Mouse (Mus musculus) embryonic fibroblast, embryonic 13.5 days (primary cell): ENCODE measurements around the gene Lgr4. TPM values are rescaled to one million over a fixed set of nuclear protein-coding genes. Genes with fewer than 3 reads are reported as not detected.
A peak's percentile ranks its signal among the peaks of the same experiment; 100 is the strongest.

Experiments
- H3K27ac ChIP-seq: 2 replicates; pipeline ENCODE4 v1.5.1; 2012; ENCODE audit warnings: low read length, control low read depth, inconsistent platforms; ENCODE audit not compliant: insufficient read depth
- H3K4me1 ChIP-seq: 2 replicates; pipeline ENCODE4 v1.6.1; 2011; ENCODE audit warnings: low read length; ENCODE audit not compliant: control insufficient read depth, insufficient read depth
- H3K4me3 ChIP-seq: 2 replicates; pipeline ENCODE4 v1.5.1; 2011; ENCODE audit warnings: mild to moderate bottlenecking, control low read depth, low read length; ENCODE audit not compliant: insufficient read depth
- CTCF ChIP-seq: IDR thresholded peaks from 2 replicates; pipeline ENCODE4 v1.5.1; 2011; ENCODE audit warnings: mild to moderate bottlenecking, control low read depth, low read length, moderate library complexity, borderline replicate concordance; ENCODE audit not compliant: insufficient read depth
- POLR2A ChIP-seq: IDR thresholded peaks from 2 replicates; pipeline ENCODE4 v1.6.1; 2011; ENCODE audit warnings: low read depth, mild to moderate bottlenecking, control low read depth, low read length, moderate library complexity
- polyA plus RNA-seq: library from polyadenylated mRNA; stranded (reverse); fragments of >200 nt; gene quantifications from 2 replicates; pipeline ENCODE4 v1.2.4, GENCODE M21; 2011; ENCODE audit warnings: low read depth; ENCODE audit not compliant: missing spikeins, insufficient read length

The Lgr4 gene
- polyA plus RNA-seq, 1 experiment = 40.3 TPM

DNA sequence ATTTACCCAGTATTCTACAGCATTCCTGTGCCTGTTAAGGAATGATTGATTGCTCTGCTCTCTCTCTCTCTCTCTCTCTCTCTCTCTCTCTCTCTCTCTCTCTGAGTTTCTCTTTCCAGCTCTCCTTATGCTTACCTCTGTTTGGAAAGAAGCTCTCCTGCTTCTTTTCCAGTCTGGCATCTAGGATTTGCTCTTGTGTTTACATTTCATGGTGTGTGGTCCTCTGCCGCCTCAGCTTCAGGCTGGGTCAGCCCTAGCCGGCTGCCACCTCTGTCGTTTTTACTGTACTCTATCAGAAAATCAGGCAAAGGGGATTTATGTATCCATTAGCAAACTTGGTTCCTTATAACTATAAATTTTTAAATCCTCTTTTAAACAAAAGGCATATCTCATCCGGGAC, 118.8 kb downstream of the Lgr4 start:
- TF ChIP-seq CTCF = no peak
- TF ChIP-seq POLR2A = no peak
- peaks cover 5% of the 10 kb centered on the region; the same call in 1 of the 2 replicates for H3K4me1 ChIP-seq
- H3K4me3 ChIP-seq = no peak overlapping the region
- H3K27ac ChIP-seq = no peak overlapping the region

DNA sequence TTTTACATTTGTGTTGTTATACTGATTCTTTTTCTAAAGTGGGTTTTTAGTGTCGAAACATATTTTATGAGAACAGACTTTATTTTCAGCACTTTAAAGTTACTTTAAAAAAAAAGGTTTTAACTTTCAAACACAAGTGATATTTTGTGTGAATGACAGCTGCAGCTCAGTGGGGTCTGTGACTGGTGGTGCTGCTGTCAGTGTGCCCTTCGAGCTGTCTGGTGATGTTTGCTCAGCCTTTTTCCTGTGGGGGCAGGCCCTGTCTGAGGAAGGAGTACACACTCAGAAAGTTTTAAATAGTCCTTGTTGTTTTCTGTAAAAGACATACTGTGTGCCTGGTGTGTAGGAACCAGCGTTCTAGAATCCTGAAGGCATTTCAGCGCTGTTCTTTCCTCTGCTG, 119.2 kb downstream of the Lgr4 start:
- H3K27ac ChIP-seq = no peak overlapping the region

DNA sequence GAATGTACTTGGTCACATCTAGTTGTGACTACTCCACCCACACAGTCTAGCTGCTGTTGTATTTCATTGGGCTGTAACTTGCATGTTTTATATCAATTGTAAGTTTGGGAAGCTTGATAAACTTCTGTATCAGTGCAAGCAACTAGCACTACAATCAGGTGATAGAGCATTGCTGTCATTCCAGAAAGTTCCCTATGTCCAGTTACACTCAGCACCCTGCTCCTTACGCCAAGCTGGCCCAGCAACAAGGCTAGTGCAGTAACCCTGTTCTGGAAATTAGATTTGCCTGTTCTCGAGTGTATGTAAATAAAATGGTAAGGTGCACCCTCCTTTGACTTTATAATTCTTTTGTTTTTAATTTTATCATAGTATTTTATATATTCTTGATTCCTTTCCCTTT, 119.8 kb downstream of the Lgr4 start:
- no peak overlapping the region for H3K4me3 ChIP-seq
- no peak overlapping the region for H3K27ac ChIP-seq
- peaks cover 5% of the 10 kb centered on the region; the same call in 1 of the 2 replicates for H3K4me1 ChIP-seq
- TF ChIP-seq CTCF (no peak), POLR2A (no peak)

More for the DNA sequence above, 119.2 kb downstream of the Lgr4 start:
- no peak overlapping the region for H3K4me3 ChIP-seq
- H3K4me1 ChIP-seq = peaks cover 5% of the 10 kb centered on the region; the same call in 1 of the 2 replicates
- TF ChIP-seq CTCF (no peak), POLR2A (no peak)

DNA sequence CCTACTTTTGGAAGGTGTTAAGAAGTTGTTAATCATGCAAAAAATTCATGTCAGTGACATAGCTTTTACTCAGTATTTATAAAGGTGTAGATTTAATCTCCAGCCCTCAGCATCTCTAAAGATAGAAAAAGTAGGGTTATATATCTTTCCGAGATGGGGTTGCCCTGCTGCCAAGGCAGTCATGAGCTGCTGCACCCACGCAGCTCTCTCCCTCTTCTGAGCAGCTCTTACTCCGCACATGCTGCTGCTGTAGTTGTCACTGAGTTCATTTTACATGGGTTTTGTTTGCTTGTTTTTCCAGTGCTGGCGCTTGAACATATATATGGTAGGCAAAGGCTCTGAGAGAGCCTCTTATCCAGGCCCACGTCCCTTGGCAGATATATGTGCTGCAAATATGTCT, 120.9 kb downstream of the Lgr4 start:
- peaks cover 5% of the 10 kb centered on the region; the same call in 1 of the 2 replicates for H3K4me1 ChIP-seq

DNA sequence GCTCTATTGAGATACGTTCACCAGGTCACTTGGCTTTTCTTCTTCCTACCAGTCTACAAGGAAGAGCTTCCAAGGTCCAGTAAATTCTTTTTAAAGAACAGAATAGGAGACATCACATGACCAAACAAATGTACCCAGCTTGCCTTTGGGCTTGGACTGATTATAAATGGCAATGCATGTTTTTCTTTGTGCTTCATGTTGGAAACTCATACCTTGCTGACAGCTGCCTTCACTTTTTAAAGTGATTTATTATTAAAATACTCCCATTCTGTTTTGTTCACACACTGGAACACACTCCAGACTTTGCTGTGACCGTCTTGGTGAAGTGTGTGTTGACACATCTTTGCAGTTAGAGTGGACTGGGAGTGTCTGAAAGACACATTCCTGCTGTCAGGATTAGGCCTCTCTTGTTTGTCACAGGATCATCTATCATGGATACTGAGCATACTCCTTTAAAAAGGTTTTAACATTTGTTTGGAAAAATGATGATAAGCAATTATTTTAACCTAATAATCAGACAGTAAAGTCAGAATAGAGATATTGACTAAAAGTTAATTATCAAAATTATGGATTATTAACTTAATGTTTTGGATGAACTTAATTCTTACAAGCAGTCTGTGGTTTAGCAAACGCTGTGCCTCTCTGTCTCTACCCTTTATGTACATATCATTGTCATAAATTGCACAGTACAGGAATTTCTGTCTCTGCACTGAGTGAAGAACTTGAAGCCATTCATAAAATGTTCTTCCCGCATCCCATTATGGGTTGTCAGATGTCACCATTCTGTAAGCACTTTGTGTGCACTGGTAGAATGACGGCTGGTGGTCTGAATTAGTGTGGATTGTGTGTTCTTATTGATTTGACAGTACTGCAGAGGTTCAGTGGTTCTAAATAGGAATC, 125.7 kb downstream of the Lgr4 start:
- TF ChIP-seq CTCF (no peak), POLR2A (no peak)
- no peak overlapping the region for H3K27ac ChIP-seq

More for the DNA sequence above, 120.9 kb downstream of the Lgr4 start:
- peak overlapping the region; percentile 17; the same call in 1 of the 2 replicates for H3K27ac ChIP-seq
- no peak overlapping the region for H3K4me3 ChIP-seq
- TF ChIP-seq CTCF (no peak), POLR2A (no peak)

DNA sequence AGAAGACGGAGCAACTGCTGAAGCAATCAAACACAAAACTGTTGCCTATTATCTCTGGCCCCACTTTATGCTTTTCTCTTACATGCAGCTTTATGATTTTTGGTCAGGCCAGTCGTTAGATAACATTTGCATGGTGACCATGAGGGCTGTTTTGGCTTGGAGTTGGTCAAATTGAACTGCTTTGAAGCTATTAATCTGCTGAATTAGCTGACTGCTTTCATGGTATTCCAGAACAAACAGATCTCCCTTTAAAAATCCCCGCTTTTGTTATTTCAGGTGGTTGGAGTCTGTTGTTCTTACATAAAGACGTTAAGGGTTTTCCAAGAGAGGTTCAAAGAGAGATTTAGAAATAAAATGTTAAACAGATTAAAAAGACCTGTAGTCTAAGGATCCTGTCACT, 141.0 kb downstream of the Lgr4 start:
- Histone ChIP-seq H3K4me1 (no peaks in the 10 kb centered on the region), H3K4me3 (no peak overlapping the region), H3K27ac (no peak overlapping the region)
- TF ChIP-seq CTCF (no peak), POLR2A (no peak)

More for the DNA sequence above, 125.7 kb downstream of the Lgr4 start:
- no peak overlapping the region for H3K4me3 ChIP-seq
- no peaks in the 10 kb centered on the region for H3K4me1 ChIP-seq

DNA sequence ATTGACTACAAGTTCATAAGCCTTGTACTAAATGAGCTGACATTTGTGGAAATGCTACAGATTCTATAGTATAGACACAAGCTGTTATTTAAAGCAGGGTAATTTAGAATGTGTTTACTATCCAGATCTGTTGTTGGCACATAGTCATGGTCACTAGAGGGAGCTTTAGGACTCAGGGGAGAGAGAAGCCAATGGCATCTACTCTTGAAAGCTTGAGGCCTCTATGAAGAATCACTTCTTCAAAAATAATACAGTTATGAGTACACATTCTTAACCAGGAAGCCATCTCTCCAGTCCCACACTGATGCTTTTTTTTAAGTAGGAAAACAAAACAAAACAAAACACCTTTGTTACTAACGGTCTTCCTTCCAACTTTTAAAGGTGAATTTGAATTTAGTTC, 145.7 kb downstream of the Lgr4 start:
- no peak for TF ChIP-seq POLR2A
- TF ChIP-seq CTCF = no peak
- H3K4me1 ChIP-seq = no peaks in the 10 kb centered on the region
- no peak overlapping the region for H3K4me3 ChIP-seq
- no peak overlapping the region for H3K27ac ChIP-seq

Other genes with a start within 250 kb of the Lgr4 start
- 9.2 and 17.7 TPM in 2 replicates for gene Bdnf, start 242.9 kb upstream of the Lgr4 start, polyA plus RNA-seq
- gene Lin7c, start 26.8 kb upstream of the Lgr4 start, polyA plus RNA-seq = 40.6 and 45.4 TPM in 2 replicates
- gene Ccdc34, start 100.2 kb downstream of the Lgr4 start, polyA plus RNA-seq = 27.5 and 33.1 TPM in 2 replicates